Mouse (Mus musculus) liver, embryonic 14.5 days (tissue): ENCODE results near the gene Slc22a2.
"Not testable (repeated sequence)": the region's sequence is repeated elsewhere in the genome, so short reads cannot be mapped to it uniquely, and the experiment has no call there.

Experiments used
- CTCF ChIP-seq: IDR thresholded peaks from 2 replicates; pipeline ENCODE4 v1.5.1; 2016; ENCODE audit warnings: antibody characterized with exemption, low read depth, control low read depth
- EP300 ChIP-seq: IDR thresholded peaks from 2 replicates; pipeline ENCODE4 v1.6.1; 2016; ENCODE audit warnings: antibody characterized with exemption, low read depth

- not testable (repeated sequence) for TF ChIP-seq CTCF, EP300
These were observed 19.4 kb upstream of the Slc22a2 start for GRCm38 (mm10) chr17:12564481-12565000.
